Mouse (Mus musculus) neural tube, embryonic 12.5 days (tissue): ENCODE measurements around the gene Dnajc30. TPM values are rescaled to one million over a fixed set of nuclear protein-coding genes. Genes with fewer than 3 reads are reported as not detected.
A peak's percentile ranks its signal among the peaks of the same experiment; 100 is the strongest.

Experiments
- ATAC-seq: fragments of 200-750 bp; cut with Nextera tagmentation; 2 replicates; pipeline ENCODE4 v1.8.0; 2017; ENCODE audit warnings: low read depth, mild to moderate bottlenecking, moderate TSS enrichment, moderate library complexity; ENCODE audit not compliant: low FRiP score
- H3K27ac ChIP-seq: fragments of 300-500 bp; sonication (generic); 2 replicates; pipeline ENCODE4 v1.5.1; 2016
- H3K27me3 ChIP-seq: fragments of 300-500 bp; sonication (generic); replicated peaks from 2 replicates; pipeline ENCODE4 v1.6.1; 2016; ENCODE audit warnings: mild to moderate bottlenecking
- H3K36me3 ChIP-seq: fragments of 300-500 bp; sonication (generic); 2 replicates; pipeline ENCODE4 v1.6.1; 2016; ENCODE audit warnings: mild to moderate bottlenecking
- H3K4me1 ChIP-seq: fragments of 300-500 bp; sonication (generic); 2 replicates; pipeline ENCODE4 v1.6.1; 2016
- H3K4me2 ChIP-seq: fragments of 300-500 bp; sonication (generic); replicated peaks from 2 replicates; pipeline ENCODE4 v1.6.1; 2016; ENCODE audit warnings: mild to moderate bottlenecking
- H3K4me3 ChIP-seq: fragments of 300-500 bp; sonication (generic); 2 replicates; pipeline ENCODE4 v1.5.1; 2016
- H3K9ac ChIP-seq: fragments of 300-500 bp; sonication (generic); 2 replicates; pipeline ENCODE4 v1.6.1; 2016; ENCODE audit warnings: mild to moderate bottlenecking
- H3K9me3 ChIP-seq: fragments of 300-500 bp; sonication (generic); 2 replicates; pipeline ENCODE4 v1.6.1; 2016; ENCODE audit warnings: mild to moderate bottlenecking
- WGBS: fragments of 180-500 bp; shearing (Covaris S2); methylation state at CpG from one replicate; pipeline ENCODE4 v1.1.7; 2016; 5-methylcytosine and 5-hydroxymethylcytosine counted together
- polyA plus RNA-seq: library from polyadenylated mRNA; unstranded; fragments of >200 nt; fragmentation: Nextera tagmentation; extraction: Ambion mirVana; gene quantifications from 2 replicates; pipeline ENCODE4 v1.2.1, GENCODE M21; 2016

Dnajc30 gene
- polyA plus RNA-seq, 1 experiment from 2014 or later = 30.3 TPM

GRCm38 (mm10) chr5:135066008-135066407 lies 2.0 kb downstream of the Dnajc30 start:
- peaks cover 20% of the 10 kb centered on the region for H3K4me1 ChIP-seq
- H3K27ac ChIP-seq = no peak overlapping the region
- no peaks in the 10 kb centered on the region for H3K9me3 ChIP-seq
- H3K4me2 ChIP-seq = peak overlapping the region; percentile 87
- no peak overlapping the region for H3K9ac ChIP-seq
- peaks cover 29% of the 10 kb centered on the region for H3K36me3 ChIP-seq
- H3K4me3 ChIP-seq = no peak overlapping the region
- ATAC-seq = no peak
- 93% methylated on average over 3 of the region's 3 CpGs for WGBS
- H3K27me3 ChIP-seq = no peaks in the 10 kb centered on the region

- WGBS = 94% methylated on average over 3 of the region's 3 CpGs
- Histone ChIP-seq H3K4me2 (no peak overlapping the region), H3K27me3 (no peaks in the 10 kb centered on the region), H3K36me3 (peaks cover 48% of the 10 kb centered on the region), H3K4me1 (peaks cover 20% of the 10 kb centered on the region), H3K27ac (no peak overlapping the region), H3K9ac (no peak overlapping the region), H3K9me3 (no peaks in the 10 kb centered on the region), H3K4me3 (no peak overlapping the region)
- ATAC-seq = no peak
These were observed 6.4 kb downstream of the Dnajc30 start for GRCm38 (mm10) chr5:135070448-135070847.

GRCm38 (mm10) chr5:135072061-135072460 lies 8.1 kb downstream of the Dnajc30 start:
- ATAC-seq = no peak
- Histone ChIP-seq H3K9ac (no peak overlapping the region), H3K9me3 (no peaks in the 10 kb centered on the region), H3K4me3 (no peak overlapping the region), H3K27me3 (no peaks in the 10 kb centered on the region), H3K4me1 (peaks cover 24% of the 10 kb centered on the region), H3K27ac (no peak overlapping the region), H3K36me3 (peaks cover 47% of the 10 kb centered on the region), H3K4me2 (no peak overlapping the region)
- WGBS = 88% methylated on average over 2 of the region's 2 CpGs

DNA sequence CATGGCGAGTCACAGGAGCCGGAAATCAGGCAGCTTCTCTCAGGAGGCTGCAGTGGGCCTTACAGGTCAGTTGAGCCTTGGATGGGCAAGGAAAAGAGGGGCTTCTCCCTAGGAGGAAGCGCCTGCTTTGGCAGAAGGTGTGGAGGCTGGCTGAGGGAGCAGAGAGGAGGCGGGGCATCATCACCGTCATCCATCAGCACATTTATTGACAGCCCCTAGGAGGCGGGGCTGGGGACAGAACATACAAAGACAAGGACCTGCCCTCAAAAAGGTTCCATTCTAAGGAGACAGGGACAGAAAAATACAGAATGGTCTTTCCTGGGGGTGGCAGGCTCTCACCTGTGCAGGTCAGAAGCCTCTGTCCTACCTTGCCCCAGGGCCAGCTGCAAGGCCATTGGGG lies 8.7 kb downstream of the Dnajc30 start:
- ATAC-seq = no peak
- no peaks in the 10 kb centered on the region for H3K9me3 ChIP-seq
- H3K27ac ChIP-seq = no peak overlapping the region
- no peak overlapping the region for H3K9ac ChIP-seq
- H3K4me3 ChIP-seq = no peak overlapping the region
- peaks cover 45% of the 10 kb centered on the region for H3K36me3 ChIP-seq
- no peaks in the 10 kb centered on the region for H3K27me3 ChIP-seq
- peaks cover 26% of the 10 kb centered on the region for H3K4me1 ChIP-seq
- 61% methylated on average over 6 of the region's 6 CpGs for WGBS
- no peak overlapping the region for H3K4me2 ChIP-seq

DNA sequence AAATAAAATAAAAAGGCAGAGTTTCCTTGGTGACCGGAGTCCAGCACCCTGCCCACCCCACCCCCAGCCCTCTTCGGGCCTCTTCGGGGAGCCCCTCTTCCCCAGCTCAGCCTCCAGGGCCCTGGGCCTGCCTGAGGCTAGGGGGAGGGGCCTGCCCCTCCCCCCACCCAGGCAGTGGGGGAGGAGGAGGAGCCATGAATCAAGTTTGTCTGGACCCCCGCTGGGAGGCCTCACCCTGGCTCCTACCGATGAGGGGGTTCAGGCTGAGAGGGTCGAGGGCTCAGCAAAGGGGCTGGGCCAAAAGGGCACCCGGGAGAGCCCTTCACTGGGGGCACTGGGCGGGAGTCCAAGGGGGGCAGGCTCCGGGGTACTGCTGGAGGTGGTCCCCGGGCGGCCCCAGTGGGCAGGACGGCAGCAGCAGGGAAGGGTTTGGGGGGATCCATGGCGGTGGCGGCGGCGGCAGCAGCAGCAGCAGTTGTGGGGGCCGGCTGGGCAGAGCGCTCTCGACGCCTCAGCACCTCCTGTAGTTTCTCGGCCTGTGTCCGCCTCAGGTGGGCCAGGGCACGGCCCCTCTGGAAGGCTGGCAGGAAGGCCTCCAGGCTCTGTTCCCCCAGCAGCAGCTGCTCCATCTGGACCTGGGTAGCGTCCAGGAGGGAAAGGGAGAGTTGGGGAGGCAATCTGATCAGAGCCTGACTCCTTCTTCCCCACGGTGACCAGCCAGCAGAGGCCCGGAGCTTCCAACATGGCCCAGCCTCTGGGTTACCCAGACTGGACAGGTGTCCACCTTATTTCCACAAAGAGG lies 9.5 kb downstream of the Dnajc30 start:
- Histone ChIP-seq H3K4me1 (peaks cover 30% of the 10 kb centered on the region), H3K4me3 (no peak overlapping the region), H3K27ac (no peak overlapping the region), H3K36me3 (peaks cover 37% of the 10 kb centered on the region), H3K9me3 (no peaks in the 10 kb centered on the region), H3K9ac (0 out of 2 replicates have a peak overlapping the region, but pooled peaks have one; percentile 26), H3K4me2 (peak overlapping the region; percentile 27), H3K27me3 (no peaks in the 10 kb centered on the region)
- WGBS = 22% methylated on average over 20 of the region's 26 CpGs
- no peak for ATAC-seq

GRCm38 (mm10) chr5:135075655-135076054 lies 11.7 kb downstream of the Dnajc30 start:
- Histone ChIP-seq H3K4me1 (peaks cover 31% of the 10 kb centered on the region), H3K9ac (no peak overlapping the region), H3K4me2 (no peak overlapping the region), H3K9me3 (no peaks in the 10 kb centered on the region), H3K27me3 (no peaks in the 10 kb centered on the region; the same call in 1 of the 2 replicates), H3K4me3 (no peak overlapping the region), H3K27ac (no peak overlapping the region), H3K36me3 (peaks cover 37% of the 10 kb centered on the region)
- ATAC-seq = no peak
- 78% methylated on average over 4 of the region's 4 CpGs for WGBS

DNA sequence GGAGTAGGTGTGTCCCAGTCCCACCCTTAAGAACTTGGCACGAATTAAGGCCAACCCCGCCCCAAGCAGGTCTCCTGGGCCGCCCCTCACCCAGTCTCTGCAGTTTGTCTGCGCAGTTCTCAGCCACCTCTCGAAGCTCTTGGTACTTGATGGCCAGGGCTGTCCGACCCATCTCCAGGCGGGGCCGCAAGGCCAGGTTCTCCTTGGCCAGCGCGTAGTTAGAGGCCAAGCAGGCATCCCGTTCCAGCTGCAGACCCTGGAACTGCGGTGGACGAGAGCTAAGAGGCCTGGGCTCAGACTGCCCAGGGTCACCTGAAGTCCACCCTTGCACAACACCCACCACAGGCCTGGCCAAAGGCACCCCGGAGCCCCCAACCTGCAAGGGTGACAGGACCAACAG lies 12.4 kb downstream of the Dnajc30 start:
- no peaks in the 10 kb centered on the region; the same call in 1 of the 2 replicates for H3K27me3 ChIP-seq
- peak overlapping the region; percentile 99; the same call in 1 of the 2 replicates for H3K9ac ChIP-seq
- 89% methylated on average over 14 of the region's 14 CpGs for WGBS
- peaks cover 31% of the 10 kb centered on the region for H3K4me1 ChIP-seq
- no peaks in the 10 kb centered on the region for H3K9me3 ChIP-seq
- peaks cover 37% of the 10 kb centered on the region for H3K36me3 ChIP-seq
- no peak for ATAC-seq
- H3K4me2 ChIP-seq = peak overlapping the region; percentile 74
- peak overlapping the region; percentile 92 for H3K4me3 ChIP-seq
- H3K27ac ChIP-seq = no peak overlapping the region

GRCm38 (mm10) chr5:135076931-135077505 lies 13.0 kb downstream of the Dnajc30 start:
- peak overlapping the region; percentile 99 for H3K9ac ChIP-seq
- peak overlapping the region; percentile 92 for H3K4me3 ChIP-seq
- ATAC-seq = peak; percentile 41; the same call in 1 of the 2 replicates
- no peaks in the 10 kb centered on the region for H3K9me3 ChIP-seq
- WGBS = 22% methylated on average over 14 of the region's 14 CpGs
- H3K4me2 ChIP-seq = peak overlapping the region; percentile 74
- peaks cover 31% of the 10 kb centered on the region for H3K4me1 ChIP-seq
- H3K27ac ChIP-seq = peak overlapping the region; percentile 70; the same call in 1 of the 2 replicates
- H3K36me3 ChIP-seq = peaks cover 35% of the 10 kb centered on the region
- no peaks in the 10 kb centered on the region; the same call in 1 of the 2 replicates for H3K27me3 ChIP-seq

GRCm38 (mm10) chr5:135077564-135078481 lies 13.8 kb downstream of the Dnajc30 start, which contains the start of gene Vps37d:
Gene Vps37d (minus strand): TSS chr5:135078266.
- Histone ChIP-seq H3K36me3 (peaks cover 27% of the 10 kb centered on the region), H3K9ac (peak within 1 kb of the TSS; percentile 99), H3K9me3 (no peaks in the 10 kb centered on the region), H3K27ac (peak within 1 kb of the TSS; percentile 70), H3K4me2 (peak within 1 kb of the TSS; percentile 74), H3K4me3 (peak within 1 kb of the TSS; percentile 92), H3K27me3 (no peaks in the 10 kb centered on the region; the same call in 1 of the 2 replicates), H3K4me1 (peaks cover 31% of the 10 kb centered on the region)
- under 1% methylated on average over 80 of the region's 83 CpGs for WGBS
- peak; percentile 78 for ATAC-seq

- H3K4me3 ChIP-seq = peak overlapping the region; percentile 92
- H3K4me1 ChIP-seq = peaks cover 25% of the 10 kb centered on the region
- 1% methylated on average over 11 of the region's 11 CpGs for WGBS
- H3K9me3 ChIP-seq = no peaks in the 10 kb centered on the region
- ATAC-seq = peak; percentile 45
- H3K27me3 ChIP-seq = no peaks in the 10 kb centered on the region; the same call in none of the 2 replicates
- H3K36me3 ChIP-seq = peaks cover 22% of the 10 kb centered on the region
- no peak overlapping the region for H3K27ac ChIP-seq
- peak overlapping the region; percentile 74 for H3K4me2 ChIP-seq
- H3K9ac ChIP-seq = 0 out of 2 replicates have a peak overlapping the region, but pooled peaks have one; percentile 99
These were observed 14.4 kb downstream of the Dnajc30 start for GRCm38 (mm10) chr5:135078482-135078810.

GRCm38 (mm10) chr5:135079578-135079977 lies 15.6 kb downstream of the Dnajc30 start:
- H3K36me3 ChIP-seq = peaks cover 11% of the 10 kb centered on the region; the same call in 1 of the 2 replicates
- H3K9ac ChIP-seq = no peak overlapping the region
- no peak overlapping the region for H3K4me2 ChIP-seq
- no peak overlapping the region for H3K27ac ChIP-seq
- peaks cover 16% of the 10 kb centered on the region for H3K4me1 ChIP-seq
- 98% methylated on average over 2 of the region's 2 CpGs for WGBS
- H3K4me3 ChIP-seq = no peak overlapping the region
- H3K27me3 ChIP-seq = no peaks in the 10 kb centered on the region; the same call in none of the 2 replicates
- ATAC-seq = no peak
- H3K9me3 ChIP-seq = no peaks in the 10 kb centered on the region
